In genomic region chr12:70544850-70545510, GRCm38 (mm10) we compare ENCODE assay signal across 11 mouse cellular contexts.
DNase-seq lines count a peak whose midpoint lies in the region; ATAC-seq and TF ChIP-seq lines count a peak whose summit lies in the region.
"Had no signal": no experiment of that assay in that cellular context is flagged by ENCODE, and none has a peak within 500 bp of the region (broad histone marks: within the 10 kb centered on the region; RNA-seq: fewer than 3 reads in every experiment).

No protein-coding gene starts in this region.

- peaks cover 38% of the 10 kb centered on the region for H3K4me1 ChIP-seq in embryonic facial prominence, embryonic 13.5 days
- H3K4me1 ChIP-seq in stomach, postnatal 0 days (replicated peaks; ENCODE audit: control insufficient read depth, insufficient read depth) = peaks cover 4% of the 10 kb centered on the region; the same call in 1 of the 2 replicates
- H3K4me1 ChIP-seq in kidney, embryonic 16.5 days (ENCODE audit: insufficient read depth, low read length) = peaks cover 8% of the 10 kb centered on the region

- TF ChIP-seq EP300 in stomach, postnatal 0 days (optimal IDR thresholded peaks at IDR 0.05) = no peak

- DNase-seq in ovary, adult 18-20 months (ENCODE audit: low spot score) = peak; percentile 84
- no peak for DNase-seq in ovary, postnatal 14 days (ENCODE audit: low spot score)
- DNase-seq in left cerebral cortex, adult 9 months (ENCODE audit: low spot score in 2 of 2) = peak; percentile 15 to 46
- peak; percentile 27 for DNase-seq in stomach, postnatal 0 days (ENCODE audit: low spot score)
- no peak for DNase-seq in kidney, postnatal 36 days
- DNase-seq: thymus, postnatal 14 days had no signal

- WGBS in embryonic facial prominence, embryonic 13.5 days = 46% methylated on average over 7 of the region's 7 CpGs
- 25% methylated on average over 7 of the region's 7 CpGs for WGBS in stomach, postnatal 0 days
- WGBS in kidney, embryonic 16.5 days = 55% methylated on average over 7 of the region's 7 CpGs

- no peaks in the 10 kb centered on the region for H3K9me3 ChIP-seq in embryonic facial prominence, embryonic 13.5 days
- H3K9me3 ChIP-seq in stomach, postnatal 0 days (ENCODE audit: control insufficient read depth, low read length) = no peaks in the 10 kb centered on the region
- H3K9me3 ChIP-seq in kidney, embryonic 16.5 days (ENCODE audit: low read length) = no peaks in the 10 kb centered on the region

- no peak overlapping the region for H3K9ac ChIP-seq in embryonic facial prominence, embryonic 13.5 days
- no peak overlapping the region for H3K9ac ChIP-seq in stomach, postnatal 0 days (ENCODE audit: low read length)
- H3K9ac ChIP-seq in kidney, embryonic 16.5 days (replicated peaks; ENCODE audit: low read length) = no peak overlapping the region

- no peak for TF ChIP-seq CTCF in stomach, postnatal 0 days (IDR thresholded peaks at IDR 0.05; ENCODE audit: low read depth)

- no peak for ATAC-seq in embryonic facial prominence, embryonic 13.5 days (ENCODE audit: insufficient number of reproducible peaks, insufficient read depth, low FRiP score, low TSS enrichment, low read depth)
- no peak; the same call in 1 of the 2 replicates for ATAC-seq in stomach, postnatal 0 days (ENCODE audit: low FRiP score, low TSS enrichment)
- ATAC-seq in kidney, embryonic 16.5 days (ENCODE audit: low FRiP score, low TSS enrichment) = no peak
- ATAC-seq in CD4-positive, CD25-positive, alpha-beta regulatory T cell, adult 4 months = no peak

- H3K4me3 ChIP-seq in embryonic facial prominence, embryonic 13.5 days = no peak overlapping the region
- H3K4me3 ChIP-seq in stomach, postnatal 0 days (ENCODE audit: low read depth, low read length) = no peak overlapping the region
- H3K4me3 ChIP-seq in kidney, embryonic 16.5 days (ENCODE audit: low read length) = no peak overlapping the region
- H3K4me3 ChIP-seq: erythroblast, embryonic 14.5 days had no signal

- peak overlapping the region; percentile 77 for H3K27ac ChIP-seq in embryonic facial prominence, embryonic 13.5 days
- H3K27ac ChIP-seq in stomach, postnatal 0 days (replicated peaks) = peak overlapping the region; percentile 84
- no peak overlapping the region for H3K27ac ChIP-seq in kidney, embryonic 16.5 days (ENCODE audit: low read length)
- H3K27ac ChIP-seq: kidney, postnatal 0 days had no signal

- H3K4me2 ChIP-seq in embryonic facial prominence, embryonic 13.5 days = no peak overlapping the region
- H3K4me2 ChIP-seq in stomach, postnatal 0 days (replicated peaks; ENCODE audit: low read depth) = no peak overlapping the region
- H3K4me2 ChIP-seq in kidney, embryonic 16.5 days (replicated peaks; ENCODE audit: low read depth, low read length) = no peak overlapping the region

- no peaks in the 10 kb centered on the region; the same call in 1 of the 2 replicates for H3K27me3 ChIP-seq in embryonic facial prominence, embryonic 13.5 days
- H3K27me3 ChIP-seq in stomach, postnatal 0 days (ENCODE audit: control insufficient read depth, insufficient read depth, low read length) = no peaks in the 10 kb centered on the region
- no peaks in the 10 kb centered on the region for H3K27me3 ChIP-seq in kidney, embryonic 16.5 days (ENCODE audit: insufficient read depth, low read length)

- H3K36me3 ChIP-seq in embryonic facial prominence, embryonic 13.5 days = no peaks in the 10 kb centered on the region
- H3K36me3 ChIP-seq in stomach, postnatal 0 days (ENCODE audit: control insufficient read depth, insufficient read depth, low read length) = no peaks in the 10 kb centered on the region
- no peaks in the 10 kb centered on the region for H3K36me3 ChIP-seq in kidney, embryonic 16.5 days (ENCODE audit: insufficient read depth, low read length)

Comparison
In these comparisons a context has a peak if more than half of its experiments do, and no peak if none do; other contexts are left out.
1. DNase-seq: peak in ovary, adult 18-20 months (single experiment), left cerebral cortex, adult 9 months (2 of 2) and stomach, postnatal 0 days (single experiment); none in ovary, postnatal 14 days (single experiment) and kidney, postnatal 36 days (0 of 2).